Mouse (Mus musculus) A20 (cell line): ENCODE results near the gene Dcaf6.
A peak's percentile ranks its signal among the peaks of the same experiment; 100 is the strongest.

Experiments used
- DNase-seq: peaks from one replicate; pipeline ENCODE4 v3.0.0-alpha.2; 2011; ENCODE audit warnings: low read depth, low spot score

The Dcaf6 gene

DNA sequence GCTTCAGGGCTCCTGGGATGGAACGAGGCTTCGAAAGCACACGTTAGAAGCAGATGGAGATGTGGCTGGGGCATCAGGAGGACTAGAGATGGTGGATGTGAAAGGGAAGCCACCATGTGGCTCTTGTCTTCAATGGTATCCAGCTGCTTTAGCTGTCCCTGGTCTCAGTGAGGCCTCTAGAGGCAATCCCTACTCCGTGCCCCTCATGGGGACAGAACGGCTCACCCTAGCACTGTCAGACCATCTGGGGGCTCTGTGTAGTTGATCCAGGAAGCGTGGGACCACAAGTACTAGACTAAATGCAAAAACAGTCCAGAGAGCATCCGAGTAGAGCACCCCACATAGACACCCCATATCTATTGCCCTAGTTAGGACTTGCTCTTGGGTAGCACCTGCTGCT, 138.4 kb downstream of the Dcaf6 start:
- no peak for DNase-seq

DNA sequence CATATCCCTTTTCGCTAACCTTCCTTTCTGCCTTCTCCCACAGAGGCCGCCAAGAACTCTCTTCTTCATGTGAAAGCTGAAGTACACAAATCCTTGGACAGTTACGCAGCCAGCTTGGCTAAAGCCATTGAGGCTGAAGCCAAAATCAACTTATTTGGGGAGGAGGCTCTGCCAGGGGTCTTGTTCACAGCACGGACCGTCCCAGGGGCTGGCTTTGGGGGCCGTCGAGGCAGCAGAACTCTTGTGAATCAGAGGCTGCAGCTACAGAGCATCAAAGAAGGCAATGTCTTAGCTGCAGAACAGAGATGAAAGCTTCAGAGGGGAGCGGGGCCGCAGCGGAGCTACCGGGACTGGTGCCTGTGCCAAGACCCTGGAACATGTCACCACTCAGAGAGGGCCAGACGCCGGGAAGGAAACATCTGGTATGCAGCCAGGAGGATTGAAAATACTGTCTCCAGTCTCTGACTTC, 138.8 kb downstream of the Dcaf6 start:
- no peak for DNase-seq

DNA sequence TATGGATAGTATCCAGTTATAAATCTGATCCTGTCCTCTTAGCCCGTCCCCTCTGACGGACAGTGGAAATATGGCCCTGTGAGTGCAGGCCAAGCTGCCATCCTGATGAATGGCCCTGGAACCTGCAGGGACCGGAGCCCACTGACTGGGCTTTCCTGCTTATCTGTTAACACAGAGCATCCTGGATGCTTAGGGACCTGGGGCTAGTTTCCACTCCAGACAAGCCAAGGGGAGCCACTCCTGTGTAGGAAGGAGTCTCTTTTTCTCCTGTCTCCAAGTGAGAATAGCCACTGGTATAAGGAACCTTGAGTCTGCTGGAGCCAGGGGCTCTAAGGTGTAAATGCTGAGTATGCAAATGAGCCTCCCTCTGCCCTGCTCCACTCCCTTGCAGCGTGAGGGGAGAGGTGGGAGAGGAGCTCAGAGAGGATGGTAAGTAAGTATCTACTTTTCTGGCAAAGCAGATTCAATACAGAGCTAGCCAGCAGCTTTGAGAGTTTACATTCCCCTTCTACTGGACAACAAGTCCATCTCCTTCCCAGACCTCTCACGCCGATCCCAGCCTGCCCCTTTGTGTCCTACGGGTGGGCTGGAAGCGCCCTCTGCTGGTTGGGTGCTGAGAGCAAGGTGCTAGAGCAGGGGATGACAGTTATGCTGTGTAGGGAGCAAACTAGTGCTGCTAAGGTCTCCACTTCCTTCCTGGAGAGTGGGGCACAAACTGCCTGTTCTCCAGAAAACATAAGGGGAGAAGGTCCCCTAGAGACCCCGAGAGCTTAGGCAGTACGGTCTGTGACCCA, 139.9 kb downstream of the Dcaf6 start:
- peak; percentile 83 for DNase-seq

DNA sequence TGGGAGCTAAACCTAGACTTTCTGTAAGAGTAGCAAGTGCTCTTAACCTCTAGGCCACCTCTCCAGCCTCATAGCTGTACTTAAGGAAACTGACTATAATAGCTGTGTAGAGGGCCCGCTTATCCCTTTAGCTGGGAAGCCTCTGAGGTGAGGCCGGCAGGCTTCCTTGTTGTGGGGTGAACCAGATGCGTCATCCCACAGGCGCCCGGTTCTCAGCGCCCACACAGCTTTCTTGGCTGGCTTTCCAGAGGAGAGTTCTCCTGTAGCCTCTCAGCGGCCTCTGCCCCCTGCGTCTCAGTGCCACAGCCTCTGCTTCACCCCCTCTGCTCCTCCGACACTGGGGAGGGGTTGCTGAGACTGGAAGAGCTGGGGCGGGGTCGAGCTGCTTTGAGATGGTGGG, 143.9 kb downstream of the Dcaf6 start:
- no peak for DNase-seq

DNA sequence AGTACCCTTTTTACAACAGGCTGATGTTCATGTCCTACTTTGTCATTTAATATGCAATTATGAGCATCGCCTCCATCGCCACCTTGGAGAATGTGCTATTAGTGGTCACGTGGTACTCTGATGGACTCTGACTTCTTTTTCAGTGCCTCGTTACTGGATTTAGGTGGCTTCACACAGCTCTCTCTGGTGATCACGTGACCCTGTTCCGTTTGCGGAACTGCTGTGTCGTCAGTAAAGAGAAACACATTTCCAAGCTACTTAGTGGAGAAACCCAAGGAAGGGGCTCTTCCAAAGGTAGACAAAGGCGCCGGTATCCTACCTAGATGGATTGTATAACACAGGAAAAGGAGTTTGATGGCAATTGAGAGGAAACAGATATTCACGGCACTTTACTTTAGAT, 152.1 kb downstream of the Dcaf6 start:
- peak; percentile 49 for DNase-seq

DNA sequence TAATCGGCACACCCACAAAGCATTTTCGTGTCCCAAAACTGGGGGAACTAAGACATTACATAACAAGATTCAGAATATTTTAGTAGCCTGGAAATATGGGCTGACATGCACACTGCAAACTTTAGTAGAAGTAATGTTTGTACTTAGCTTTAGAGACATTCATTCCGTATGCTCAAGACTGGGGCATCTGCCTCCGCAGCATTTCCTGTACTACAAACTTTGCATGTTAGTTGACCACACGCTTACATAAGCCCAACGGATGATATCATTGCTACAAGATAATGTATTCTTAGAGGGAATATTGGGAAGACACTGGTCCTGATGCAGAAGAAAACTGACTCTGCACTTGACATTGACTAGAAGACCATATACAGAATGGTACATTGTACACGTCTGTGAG, 155.9 kb downstream of the Dcaf6 start:
- no peak for DNase-seq

DNA sequence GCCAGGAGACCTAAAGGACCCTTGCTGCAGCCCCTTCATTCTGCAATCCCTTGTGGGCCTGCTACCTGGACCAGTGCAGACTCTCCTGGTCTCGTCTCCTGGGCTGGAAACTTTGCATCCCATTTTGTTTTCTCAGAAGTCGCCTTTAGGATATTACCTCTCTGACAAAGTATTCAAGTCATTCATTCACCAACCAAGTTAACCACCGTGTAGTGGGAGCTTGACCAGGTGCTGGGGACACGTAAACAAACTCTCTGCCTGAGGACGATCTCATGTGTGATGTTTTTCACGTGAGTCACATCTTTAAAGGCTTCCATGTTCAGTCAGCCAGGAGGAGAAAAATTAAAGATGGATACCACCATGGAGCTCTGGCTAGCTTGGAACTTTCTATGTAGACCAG, 157.1 kb downstream of the Dcaf6 start:
- no peak for DNase-seq

DNA sequence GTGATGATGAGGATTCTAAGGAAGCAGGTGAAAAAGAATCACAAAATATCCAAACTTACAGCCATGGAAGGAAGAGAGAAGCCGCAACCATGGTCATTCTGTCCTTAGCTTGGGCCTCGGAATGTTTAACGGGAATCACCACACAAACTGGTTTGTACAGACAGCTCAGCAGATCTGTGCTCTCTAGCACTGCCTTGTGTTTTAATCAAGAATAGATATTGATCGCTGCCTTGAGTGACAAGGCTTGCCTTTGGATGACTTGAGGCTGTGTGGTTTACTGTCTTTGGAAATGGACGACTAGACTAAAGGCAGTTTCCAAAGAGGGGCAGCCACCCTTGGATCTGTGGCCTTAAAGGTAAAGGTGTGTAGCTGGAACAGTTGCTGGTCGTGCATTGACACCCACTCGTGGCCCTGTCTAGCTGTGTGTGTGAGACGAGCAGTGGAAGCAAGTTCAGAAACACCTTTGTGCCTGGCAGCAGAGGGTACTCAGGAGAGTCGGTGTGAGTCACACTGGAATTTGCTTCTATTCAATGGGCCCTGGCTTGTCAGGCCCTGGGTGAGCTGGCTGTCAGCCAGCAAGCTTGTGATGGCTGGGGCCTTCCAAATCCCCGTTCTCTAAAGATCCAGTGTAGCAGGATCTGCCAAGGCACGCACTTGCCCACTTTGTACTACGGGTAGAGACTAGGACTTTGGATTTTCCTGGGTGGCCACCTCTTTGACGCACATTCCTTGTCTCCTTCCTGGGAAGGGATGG, 157.6 kb downstream of the Dcaf6 start:
- DNase-seq, result no peak

DNA sequence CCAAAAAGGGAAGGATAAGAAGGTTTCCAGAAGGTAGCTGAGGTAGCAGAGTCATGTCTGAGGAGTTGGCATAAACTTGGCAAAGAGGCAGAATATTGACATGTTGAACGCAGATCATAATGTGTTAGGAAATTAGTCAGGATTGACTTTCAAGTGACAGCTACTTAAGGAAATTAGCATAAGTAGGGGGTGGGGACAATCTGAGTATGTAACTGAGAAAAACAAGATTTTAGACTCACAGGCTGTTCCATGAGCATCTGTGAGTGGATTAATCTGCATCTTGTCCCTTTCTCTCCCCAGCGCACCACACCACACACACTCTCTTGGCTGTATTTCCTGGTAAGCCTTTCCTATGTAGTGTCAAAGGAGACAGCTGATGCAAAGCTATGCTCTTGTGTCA, 158.7 kb downstream of the Dcaf6 start:
- DNase-seq, result no peak

DNA sequence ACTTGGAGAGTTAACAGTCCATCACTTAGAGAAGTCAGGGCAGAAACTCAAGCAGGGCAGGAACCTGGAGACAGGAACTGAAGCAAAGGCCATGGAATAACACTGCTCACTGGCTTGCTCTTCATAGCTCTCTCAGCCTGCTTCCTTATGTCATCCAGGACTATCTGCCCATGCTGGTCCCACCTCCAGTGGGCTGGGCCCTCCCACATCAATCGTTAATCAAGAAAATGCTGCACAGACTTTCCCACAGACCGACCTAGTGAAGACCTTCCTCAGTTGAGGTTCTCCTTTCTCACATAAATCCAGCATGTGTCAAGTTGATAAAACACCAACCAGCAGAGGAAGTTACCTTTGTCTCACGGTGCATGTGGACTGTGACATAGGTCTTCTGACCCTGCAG, 159.2 kb downstream of the Dcaf6 start:
- DNase-seq, result no peak

DNA sequence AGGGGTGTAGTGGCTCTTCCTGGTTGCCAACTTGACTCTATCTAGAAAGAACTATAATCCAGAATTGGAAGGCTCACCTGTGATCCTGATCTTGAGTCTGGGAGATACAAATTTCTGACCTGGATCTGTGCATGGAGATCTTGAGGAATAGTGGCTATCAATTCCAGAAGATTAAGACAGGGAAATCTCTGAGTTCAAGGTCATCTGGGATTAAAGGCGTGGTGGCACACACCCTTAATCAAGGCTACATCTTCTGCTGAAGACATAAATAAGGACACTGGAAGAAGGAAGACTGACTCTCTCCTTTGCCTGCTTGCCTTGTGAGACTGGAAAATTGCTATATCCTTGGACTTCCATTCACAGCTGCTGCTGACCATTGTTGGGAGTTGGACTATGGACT, 164.8 kb downstream of the Dcaf6 start, which contains the start of gene Gpr161:
TSS of gene Gpr161 (plus strand) at position 301 of the 400 bp plus-strand sequence.
- DNase-seq, result no peak

DNA sequence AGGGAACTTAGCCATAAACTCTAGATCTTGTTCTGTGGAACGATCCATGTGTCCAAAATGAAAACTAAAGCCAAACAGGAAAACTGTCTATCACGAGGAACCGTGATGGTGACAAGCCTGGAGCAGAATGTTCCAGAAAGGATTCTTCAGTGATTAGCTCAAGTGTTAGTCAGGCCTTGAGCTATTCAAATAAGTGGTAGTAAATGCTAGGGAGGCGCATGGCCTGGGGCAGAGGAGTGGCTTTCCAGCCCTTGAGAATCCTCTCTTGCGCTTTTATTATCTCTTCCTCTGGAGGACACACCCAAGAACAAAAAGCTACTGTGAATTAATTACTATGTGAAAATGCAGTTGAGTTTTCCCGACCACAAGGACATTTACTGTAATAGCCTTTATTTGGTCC, 168.7 kb downstream of the Dcaf6 start:
- no peak for DNase-seq

DNA sequence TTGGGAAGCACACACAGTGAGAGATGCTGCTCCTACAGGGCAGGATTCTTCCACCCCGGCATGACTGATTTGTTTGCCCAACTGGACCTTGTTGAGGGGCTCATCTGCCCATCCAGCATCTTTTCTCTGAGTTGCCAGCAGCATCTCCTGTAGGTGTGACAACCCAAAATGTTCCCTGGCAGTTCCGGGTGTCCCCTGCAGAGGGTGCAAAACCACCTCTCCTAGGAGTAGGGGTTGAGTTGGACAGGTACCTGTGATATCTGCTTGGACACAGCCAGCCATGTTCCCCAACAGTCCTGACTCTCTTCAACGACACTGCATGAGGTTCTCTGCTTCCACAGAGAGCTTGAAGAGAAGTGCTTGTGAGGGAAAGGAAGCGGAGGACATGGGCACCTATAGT, 170.4 kb downstream of the Dcaf6 start:
- DNase-seq, result peak; percentile 53

DNA sequence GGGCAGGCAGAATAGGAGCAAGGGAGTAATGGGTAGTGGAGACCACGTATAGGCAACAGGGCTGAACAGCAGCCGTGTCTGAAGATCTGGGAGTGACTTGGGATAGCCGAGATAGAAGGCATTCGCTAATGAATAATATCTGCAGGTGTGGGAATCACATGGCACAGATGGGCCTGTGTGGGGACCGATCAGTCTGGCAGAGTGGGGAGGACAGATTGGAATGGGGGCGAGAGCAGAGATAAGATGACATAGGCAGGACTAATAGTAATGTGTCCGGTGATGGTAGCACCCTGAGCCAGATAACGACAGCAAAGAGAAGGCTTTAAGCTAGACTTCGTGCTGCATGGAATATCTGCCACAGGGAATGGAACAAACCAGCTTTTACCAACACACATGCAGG, 172.1 kb downstream of the Dcaf6 start:
- DNase-seq, result no peak

DNA sequence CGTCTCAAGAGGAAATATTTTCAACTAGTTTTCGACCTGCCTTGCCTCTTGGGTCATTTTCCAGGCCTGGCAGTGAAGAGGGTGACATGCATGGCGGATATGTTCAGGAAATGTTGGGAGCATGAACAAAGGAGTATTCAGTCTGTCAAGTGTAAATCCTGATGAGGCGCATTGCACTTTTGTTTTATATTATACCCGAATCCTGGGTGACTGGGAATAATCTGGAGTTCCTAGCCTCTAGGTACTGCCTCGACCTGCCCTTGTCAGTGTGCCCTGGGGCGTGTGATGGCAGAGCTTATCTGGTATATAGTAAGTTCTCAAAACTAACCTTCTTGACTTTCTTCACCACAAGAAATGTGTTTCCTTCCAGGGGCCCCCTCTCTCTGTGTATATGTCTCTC, 176.2 kb downstream of the Dcaf6 start:
- no peak for DNase-seq

DNA sequence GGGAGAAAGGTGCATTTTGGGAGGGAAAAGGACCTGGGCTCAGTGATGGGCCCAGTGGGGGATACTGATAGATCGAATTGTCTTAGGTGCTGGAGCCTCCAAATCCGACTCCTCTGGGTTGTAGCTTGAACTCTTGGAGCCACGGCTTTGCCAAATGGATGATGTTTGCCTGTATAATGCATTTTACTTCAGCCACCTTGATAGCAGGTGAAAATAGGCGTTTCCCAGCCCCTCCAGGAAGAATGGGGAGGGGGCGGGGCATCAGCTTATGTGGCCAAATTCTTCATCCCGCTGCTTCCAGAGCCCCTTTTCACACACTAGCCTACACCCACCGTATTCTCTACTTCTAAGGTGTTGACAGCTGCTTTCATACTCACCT, 177.3 kb downstream of the Dcaf6 start:
- DNase-seq, result no peak

DNA sequence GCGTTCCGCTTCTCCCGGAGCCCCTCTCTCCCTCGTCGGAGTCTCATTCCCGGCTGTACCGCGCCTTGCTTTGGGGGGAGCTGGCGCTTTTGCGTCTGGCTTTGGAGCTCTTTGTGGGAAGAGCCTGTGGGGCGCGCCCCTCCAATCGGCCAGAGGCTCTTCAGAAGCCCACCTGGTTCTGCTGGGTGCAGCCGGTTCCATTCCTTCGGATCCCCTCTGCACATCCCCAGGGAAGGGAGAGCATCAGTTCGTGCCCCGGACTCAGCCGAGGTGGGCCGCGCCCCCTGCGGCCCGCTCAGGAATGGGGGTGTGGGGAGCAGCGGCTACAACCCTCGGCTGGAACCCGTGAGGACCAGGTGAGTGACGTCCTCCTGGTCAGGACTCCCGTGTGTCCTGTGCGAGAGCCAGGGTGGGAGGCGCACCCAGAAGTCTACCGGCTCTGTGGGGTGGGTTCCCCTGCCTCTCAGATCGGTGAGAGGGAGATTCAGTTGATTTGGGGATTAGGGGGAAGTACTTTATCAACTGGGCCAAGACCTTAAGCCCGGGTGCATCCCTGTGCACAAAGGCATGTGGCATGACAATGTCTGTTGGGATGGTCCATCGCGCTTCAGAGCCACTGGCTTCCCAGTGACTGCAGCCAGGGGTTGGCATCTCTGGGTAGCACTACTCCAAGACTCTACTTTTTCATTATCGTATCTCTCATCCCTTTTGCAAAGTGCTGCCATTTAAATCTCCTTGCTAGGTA, 177.9 kb downstream of the Dcaf6 start:
- no peak for DNase-seq

DNA sequence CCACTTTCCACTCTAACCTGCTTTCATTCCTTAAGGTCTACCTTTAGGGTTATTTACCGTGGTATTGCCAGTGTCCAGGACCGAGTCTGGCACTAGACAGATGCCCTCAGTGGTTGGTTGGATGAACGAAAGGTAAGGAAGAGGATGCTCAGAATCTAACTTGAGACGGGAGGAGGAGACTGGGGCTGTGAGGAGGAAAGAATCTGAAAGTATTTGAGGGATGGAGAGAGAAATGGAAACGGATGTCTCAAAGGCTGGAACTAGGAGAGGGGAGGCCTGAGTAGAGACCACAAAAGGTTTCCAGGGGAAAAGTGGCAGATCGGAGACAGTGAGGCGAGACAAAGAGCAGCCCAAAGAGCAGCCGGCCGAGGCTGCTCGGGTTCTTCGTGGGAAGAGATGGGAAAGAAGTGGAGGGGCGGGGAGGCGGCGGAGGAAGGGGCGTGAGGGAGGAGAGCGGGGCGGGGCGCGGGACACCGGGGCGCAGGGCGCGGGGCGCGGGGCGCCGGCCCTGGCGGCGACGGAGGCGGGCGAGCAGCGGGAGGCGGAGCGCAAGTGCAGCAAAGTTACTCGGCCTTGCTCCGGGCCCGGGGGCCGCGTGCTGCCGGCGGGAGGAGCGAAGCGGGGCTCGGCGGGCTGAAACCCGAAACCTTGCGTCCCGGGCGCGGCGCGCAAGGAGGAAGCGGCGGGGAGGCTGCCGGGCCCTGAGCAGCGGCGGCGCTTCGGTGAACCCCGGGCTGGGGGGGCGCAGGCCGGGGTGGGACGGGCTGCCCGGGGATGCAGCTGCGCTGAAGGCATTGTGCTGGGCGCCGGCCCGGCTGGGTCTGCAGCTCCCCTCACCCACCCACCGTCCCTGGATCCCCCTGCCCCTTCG, 178.7 kb downstream of the Dcaf6 start:
- no peak for DNase-seq

DNA sequence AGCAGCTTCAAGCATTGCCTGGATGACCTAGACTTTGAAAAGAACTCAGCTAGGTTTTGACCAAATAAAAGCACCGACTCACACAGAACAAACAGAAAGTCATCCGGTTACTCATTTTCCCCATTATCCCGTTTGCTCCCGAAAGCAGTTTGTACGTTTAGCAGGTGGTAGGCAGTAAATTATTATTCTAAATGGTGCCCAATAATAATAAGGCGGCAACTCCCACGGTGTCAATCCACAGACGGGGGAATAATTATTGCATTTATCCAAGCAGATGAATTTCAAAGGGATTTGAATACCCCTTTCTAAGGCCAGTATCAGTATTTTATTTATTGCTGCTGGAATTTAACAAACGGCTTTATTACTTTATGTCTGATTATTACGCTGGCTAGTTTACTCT, 179.5 kb downstream of the Dcaf6 start:
- DNase-seq, result no peak
